Mouse (Mus musculus): ENCODE data around the gene Cyp3a57. TPM values are rescaled to one million over a fixed set of nuclear protein-coding genes. Genes with fewer than 3 reads are reported as not detected.
"Not testable (repeated sequence)": the region's sequence is repeated elsewhere in the genome, so short reads cannot be mapped to it uniquely, and the experiment has no call there.

The Cyp3a57 gene
- under 1 TPM in 1 of 2 experiments, not detected in 1; 0.29 TPM for total RNA-seq (2021)
- long read RNA-seq: 0 reads

- DNase-seq (ENCODE audit: low spot score in 2 of 2): no peak
These were observed at the start of gene Cyp3a57 for GRCm38 (mm10) chr5:145344941-145345340. Gene Cyp3a57 (plus strand): TSS chr5:145345279.

DNA sequence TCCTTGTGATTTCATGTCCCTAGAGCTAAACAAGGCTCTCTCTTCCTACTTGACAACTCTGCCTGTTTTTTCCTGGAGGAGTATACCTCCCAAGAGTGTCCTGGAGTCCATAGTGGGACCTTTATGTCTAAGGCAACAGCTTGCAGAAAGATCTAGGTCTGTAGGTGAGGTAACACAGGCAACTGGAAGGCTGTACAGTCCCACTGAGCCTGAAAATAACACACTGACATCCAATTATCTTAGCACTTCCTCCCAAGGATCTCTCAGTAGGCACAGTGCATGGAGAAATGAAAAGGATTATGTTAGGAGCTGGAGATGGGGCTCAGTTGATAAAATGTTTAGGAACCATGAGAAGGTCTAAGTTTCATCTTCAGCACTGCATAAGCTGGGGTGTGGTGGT lies 44.6 kb upstream of the Cyp3a57 start:
- DNase-seq (ENCODE audit: low spot score in 2 of 2): no peak

GRCm38 (mm10) chr5:145301796-145302195 lies 43.3 kb upstream of the Cyp3a57 start:
- DNase-seq (ENCODE audit: low spot score in 2 of 2): not testable (repeated sequence)

DNA sequence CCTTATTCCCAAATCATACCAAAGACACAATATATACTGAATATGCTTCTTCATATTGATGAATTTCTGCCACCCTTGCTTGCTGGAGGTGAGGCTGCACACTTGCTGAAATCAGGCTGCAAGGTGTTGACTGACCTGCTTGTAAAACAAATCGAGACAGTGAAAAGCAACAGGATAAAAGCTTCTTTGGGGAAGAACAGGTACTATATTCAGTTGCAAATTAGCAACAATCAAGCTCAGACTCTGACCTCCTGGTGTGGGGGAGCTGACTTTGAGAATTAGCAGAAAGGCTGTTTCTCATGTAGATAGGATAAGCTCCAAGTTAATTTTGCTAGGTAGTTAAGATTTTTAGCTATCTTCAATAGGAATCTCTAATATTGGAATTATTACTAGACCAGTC lies 42.7 kb upstream of the Cyp3a57 start:
- no peak for DNase-seq (ENCODE audit: low spot score in 2 of 2)

DNA sequence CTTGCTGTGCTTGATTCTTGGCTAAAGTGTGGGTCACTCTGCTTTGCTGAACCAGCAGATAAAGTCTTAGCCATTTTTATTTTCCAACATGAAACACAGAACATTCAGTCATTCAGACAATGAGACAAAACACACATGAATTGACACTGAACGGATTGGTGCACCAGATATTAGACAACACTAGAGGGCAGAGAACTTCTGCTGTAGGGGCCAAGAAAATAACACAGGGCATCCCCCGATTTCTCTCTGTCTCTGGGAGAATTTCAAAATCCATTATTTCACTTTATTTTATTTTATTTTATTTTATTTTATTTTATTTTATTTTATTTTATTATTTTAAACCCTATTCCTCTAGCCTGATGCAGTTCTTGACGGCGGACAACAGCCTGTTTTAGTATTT lies 38.1 kb upstream of the Cyp3a57 start:
- not testable (repeated sequence) for DNase-seq (ENCODE audit: low spot score in 2 of 2)

- DNase-seq (ENCODE audit: low spot score in 2 of 2): not testable (repeated sequence)
These were observed 37.3 kb upstream of the Cyp3a57 start for GRCm38 (mm10) chr5:145307811-145308210.

- no peak for DNase-seq (ENCODE audit: low spot score in 2 of 2)
These were observed 31.2 kb upstream of the Cyp3a57 start for GRCm38 (mm10) chr5:145313845-145314244.

DNA sequence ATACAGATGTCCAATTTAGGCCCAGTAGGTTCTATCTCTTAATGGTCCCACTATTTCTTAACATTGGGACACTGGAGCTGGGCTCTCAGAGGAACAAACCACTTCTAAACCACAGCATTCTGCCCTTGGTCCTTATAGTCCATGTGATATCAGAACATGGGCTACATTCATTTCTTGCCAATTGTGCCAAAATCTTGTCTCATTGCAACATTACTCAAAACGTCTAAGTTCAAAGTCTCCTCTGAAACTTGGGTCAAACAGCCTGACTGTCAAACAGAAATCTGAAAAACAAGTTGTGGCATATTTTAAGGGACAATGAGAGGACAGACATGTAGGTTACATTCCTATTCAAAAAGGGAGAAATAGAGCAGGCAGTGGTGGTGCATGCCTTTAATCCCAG lies 27.9 kb upstream of the Cyp3a57 start:
- no peak for DNase-seq (ENCODE audit: low spot score in 2 of 2)

DNA sequence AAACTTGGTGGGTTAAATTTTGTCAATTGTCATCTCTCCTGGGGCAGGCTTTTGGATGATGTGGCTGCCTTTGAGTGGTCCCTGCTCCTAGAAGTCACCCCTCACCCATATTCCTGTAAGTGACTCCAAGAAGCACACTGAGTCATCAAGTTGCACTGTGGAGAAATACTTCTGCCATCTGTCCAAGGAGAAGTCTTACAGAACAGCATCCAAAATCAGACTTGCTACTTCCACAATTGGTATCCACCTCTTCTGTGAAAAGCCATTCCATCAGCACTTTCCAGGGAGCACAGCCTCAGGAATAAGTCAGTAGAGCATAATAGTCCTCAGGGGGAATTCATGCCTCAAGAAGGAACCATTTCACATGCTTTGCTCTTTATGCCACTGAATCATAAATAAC lies 6.3 kb upstream of the Cyp3a57 start:
- not testable (repeated sequence) for DNase-seq (ENCODE audit: low spot score in 2 of 2)

DNA sequence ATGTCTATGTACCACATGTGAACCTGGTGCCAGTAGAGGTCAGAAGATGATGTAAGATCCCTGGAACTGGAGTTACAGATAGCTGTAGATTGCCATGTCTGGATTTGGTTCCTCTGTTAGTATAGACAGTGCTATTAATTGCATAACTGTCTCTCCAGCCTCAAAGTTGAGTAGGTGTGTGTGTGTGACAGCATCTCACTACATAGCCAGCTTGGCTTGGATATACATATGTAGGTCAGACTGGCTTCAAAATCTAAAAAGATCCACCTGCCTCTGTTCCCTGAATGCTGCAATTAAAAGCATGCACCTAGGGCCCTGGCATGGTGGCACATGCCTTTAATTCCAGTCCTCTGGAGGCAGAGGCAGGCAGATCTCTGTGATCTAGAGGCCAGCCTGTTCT lies 4.6 kb downstream of the Cyp3a57 start:
- no peak for DNase-seq (ENCODE audit: low spot score in 2 of 2)

DNA sequence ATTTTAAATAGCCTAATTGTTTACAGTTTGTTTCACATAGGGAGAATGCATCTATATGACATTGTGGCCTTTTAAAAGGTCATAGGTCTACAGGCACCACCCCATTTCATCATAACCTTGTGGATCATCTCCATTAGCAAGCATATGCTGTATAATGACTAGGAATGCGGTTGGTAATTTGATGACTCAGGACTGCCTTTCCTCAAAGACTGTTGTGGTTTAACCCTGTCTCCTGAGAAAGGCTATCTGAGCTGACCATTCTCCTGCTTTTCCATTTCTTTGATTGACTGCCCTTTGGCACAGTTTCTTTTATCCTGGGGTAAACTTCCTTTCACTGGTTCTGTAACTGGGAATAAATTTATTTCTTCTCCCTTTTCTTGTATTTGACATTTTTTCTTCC lies 8.0 kb downstream of the Cyp3a57 start:
- DNase-seq (ENCODE audit: low spot score in 2 of 2): no peak

GRCm38 (mm10) chr5:145415416-145415815 lies 70.3 kb downstream of the Cyp3a57 start:
- DNase-seq (ENCODE audit: low spot score in 2 of 2): not testable (repeated sequence)

DNA sequence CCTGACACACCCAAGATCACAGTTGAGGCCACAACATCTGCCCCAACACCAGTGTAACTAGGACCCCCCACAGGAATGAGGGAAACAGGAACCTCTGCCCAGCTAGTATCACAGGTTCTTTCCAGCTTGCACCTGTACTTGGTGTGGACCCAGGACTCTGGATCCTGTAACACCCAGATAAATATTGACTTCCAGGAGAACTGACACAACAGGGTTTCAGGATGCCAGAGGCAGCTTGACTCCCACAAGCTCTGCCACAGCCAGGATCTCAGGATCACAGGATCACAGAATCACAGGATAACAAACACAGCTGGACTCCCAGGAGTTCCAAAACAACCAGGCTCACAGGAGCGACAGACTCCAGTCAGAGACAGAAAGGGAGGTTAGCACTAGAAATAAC lies 77.2 kb downstream of the Cyp3a57 start:
- no peak for DNase-seq (ENCODE audit: low spot score in 2 of 2)

DNA sequence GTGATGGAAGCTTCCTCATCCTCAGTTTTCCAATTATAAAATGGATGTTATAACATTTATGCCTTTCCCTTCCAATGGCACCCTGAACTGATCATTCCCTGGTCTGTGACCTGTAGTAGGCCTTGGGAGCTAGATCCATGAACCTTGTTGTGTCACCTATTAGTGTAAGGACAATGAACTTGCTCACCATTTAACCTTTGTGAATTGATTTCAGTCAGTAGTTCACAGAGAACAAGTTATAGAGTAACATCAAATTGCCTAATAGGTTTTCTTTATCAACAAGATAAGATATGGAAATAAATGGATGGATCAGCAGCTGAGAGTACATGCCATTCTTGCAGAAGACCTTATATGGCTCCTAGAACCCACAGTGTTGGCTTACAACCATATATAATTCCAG lies 85.9 kb downstream of the Cyp3a57 start:
- DNase-seq (ENCODE audit: low spot score in 2 of 2): no peak

- no peak for DNase-seq (ENCODE audit: low spot score in 2 of 2)
These were observed 88.6 kb downstream of the Cyp3a57 start for GRCm38 (mm10) chr5:145433688-145434087.

Other genes with a start within 250 kb of the Cyp3a57 start
- gene Arpc1b, start 231.1 kb upstream of the Cyp3a57 start, total RNA-seq (2021): 10 to 100 TPM; 25.5 to 39.0 TPM
- 100 to 1,000 TPM; 139 to 140 TPM for gene Pdap1, start 205.0 kb upstream of the Cyp3a57 start, total RNA-seq (2021)
- gene Bud31, start 204.9 kb upstream of the Cyp3a57 start, total RNA-seq (2021): 10 to 100 TPM; 80.5 to 85.9 TPM
- gene Ptcd1, start 178.2 kb upstream of the Cyp3a57 start, total RNA-seq (2021): 10 to 100 TPM; 13.7 to 15.0 TPM
- gene Cpsf4, start 178.1 kb upstream of the Cyp3a57 start, total RNA-seq (2021): 10 to 100 TPM; 29.7 to 30.5 TPM
- 100 to 1,000 TPM; 318 to 327 TPM for gene Atp5j2, start 153.2 kb upstream of the Cyp3a57 start, total RNA-seq (2021)
- gene Zkscan14, start 143.4 kb upstream of the Cyp3a57 start, total RNA-seq (2021): 1 to 10 TPM; 9.4 to 9.9 TPM
- 10 to 100 TPM; 14.3 to 14.8 TPM for gene Zkscan5, start 140.7 kb upstream of the Cyp3a57 start, total RNA-seq (2021)
- gene Zfp655, start 113.6 kb upstream of the Cyp3a57 start, total RNA-seq (2021): 10 to 100 TPM; 24.5 to 25.4 TPM
- gene Zscan25, start 64.8 kb upstream of the Cyp3a57 start, total RNA-seq (2021): 10 to 100 TPM; 14.7 to 17.5 TPM
- gene Cyp3a16, start 124.4 kb downstream of the Cyp3a57 start, total RNA-seq (2021): not detected
- gene Cyp3a41b, start 239.5 kb downstream of the Cyp3a57 start, total RNA-seq (2021): not detected